Mouse (Mus musculus): ENCODE measurements around the gene Ssr3.
A peak's percentile ranks its signal among the peaks of the same experiment; 100 is the strongest.

The Ssr3 gene

DNA sequence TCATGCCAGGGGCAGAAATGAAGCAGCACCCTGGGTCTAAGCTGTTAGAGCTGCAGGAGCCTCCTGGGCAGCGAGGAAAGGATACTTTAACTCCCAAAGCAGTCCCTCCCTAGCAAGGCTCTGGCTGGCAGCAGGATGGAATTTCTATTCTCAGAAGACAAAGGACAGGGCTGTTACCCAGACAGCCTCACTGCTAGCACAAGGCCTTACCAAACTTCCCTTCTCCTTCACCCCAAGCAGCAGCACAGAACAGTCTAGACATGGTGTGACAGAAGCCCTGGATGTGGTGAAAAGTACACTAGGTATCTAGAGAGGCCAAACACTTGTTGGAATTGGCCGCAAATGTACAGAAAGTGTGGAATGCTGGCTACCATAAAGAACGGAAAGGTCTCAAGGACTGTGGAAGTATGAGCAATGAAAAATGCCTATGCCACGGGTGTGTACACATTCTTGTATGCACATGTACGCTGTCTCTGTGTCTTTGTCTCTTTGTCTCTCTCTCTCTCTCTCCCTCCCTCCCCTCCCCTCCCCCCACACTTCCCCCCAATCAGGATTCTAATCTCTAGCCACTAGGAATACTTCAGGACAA lies 18.7 kb downstream of the Ssr3 start:
- no peak for DNase-seq

DNA sequence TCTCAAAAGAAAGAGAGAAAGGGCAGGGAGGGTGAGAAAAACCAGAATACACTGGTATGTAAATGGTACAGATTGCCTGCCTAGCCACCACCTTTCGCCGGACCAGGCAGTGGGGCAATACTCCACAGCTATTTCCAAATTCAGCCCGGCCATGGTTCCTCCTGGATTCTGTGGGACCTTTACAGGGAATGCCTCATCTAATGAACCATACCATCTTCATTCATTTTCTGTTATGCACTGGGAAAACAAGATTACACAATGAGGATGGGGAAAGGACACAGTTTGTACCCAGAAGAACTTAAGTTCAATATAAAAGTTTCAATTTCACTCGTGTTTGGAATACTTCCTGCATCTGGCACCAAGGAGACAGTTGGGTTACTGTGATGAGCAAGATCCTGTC lies 19.9 kb downstream of the Ssr3 start:
- DNase-seq: no peak

DNA sequence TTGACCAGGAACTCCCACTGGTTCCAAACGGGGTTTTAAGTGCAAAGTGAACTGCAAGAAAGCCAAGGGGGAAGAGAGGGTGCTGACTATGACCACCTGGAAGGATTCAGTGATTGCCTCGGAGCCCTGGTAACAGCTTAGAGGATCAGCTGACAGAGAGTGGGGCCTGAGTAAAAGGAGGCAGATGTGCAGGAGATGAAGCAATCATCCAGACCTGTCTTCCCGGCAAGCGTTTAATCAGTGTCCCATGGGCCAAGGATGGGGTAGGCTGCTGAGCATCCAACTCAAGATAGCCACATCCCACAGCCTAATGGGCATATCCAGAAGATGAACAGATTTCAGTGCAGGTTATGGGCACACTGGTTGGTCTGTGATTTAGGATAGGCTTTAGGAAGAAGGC lies 24.5 kb downstream of the Ssr3 start:
- no peak for DNase-seq

DNA sequence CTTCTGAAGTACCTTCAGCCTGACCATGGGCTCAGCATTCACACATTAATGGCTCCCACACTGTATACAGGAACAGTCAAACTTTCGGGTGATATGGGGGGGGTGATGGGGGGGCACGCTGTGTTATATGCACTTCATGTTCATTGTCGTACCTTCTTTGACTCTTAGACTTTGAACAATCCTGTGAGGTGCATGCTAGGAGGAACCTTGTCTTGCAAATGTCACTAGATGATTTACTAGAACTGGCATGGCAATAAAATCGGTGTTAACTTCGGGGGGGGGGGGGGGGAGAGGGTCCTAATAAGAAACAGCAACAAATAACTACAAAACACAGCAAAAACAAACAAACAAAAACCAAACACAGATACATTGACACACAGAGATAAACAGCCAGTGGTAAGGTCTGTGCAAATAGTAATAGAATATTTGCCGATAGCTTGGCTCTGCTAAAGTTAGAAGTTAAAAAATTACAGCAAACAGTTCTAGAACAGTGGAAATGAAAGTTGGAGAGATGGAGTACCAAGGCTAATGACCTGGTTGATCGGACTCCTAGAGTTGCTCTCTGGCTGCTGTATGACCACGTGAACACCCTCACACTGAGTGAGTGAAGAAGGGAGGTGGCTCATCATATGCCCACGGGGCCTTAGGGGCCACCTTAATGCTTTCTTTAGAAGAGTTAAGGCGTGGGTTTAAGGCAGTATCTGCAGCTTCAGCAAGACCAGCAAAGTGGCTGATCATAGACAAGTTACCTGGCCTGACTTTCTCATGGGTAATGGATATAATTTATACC lies 26.3 kb downstream of the Ssr3 start:
- no peak for DNase-seq

DNA sequence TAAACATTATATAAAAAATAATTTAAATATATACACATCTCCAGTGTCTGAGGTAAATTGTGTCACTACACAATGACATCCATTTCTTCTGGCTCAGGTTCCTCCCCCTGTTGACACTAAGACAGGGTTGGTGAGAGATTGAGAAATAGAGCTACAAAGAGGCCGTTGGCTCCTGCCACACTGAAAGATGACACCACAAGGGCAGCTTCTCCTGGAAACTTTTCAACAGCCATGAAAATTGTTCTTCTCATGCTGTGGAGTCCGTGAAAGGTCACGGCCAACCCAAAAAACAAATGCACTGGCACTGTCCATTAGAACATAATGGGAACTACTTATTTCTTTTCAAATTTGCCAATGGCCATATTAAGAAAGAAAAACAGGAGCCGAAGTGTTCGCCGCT lies 27.2 kb downstream of the Ssr3 start:
- DNase-seq: no peak

DNA sequence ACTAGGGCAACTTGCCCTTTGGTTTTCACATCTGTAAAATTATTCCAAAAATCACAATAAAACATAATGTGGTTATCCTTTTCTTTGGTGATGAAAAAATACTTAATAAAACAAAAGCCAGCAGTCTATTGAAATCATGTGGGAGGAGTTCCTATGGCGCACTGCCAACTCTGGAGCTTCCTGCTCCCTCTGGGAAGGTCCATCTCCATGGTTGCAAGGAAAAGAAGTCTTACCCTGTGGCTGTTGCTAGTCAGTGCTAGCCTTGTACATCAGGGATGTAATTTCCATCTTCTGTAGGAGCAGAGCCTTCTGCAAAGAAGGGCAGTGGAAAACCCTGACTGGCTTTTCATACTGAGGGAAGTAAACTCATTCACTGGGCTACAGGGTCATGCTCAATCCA lies 29.0 kb downstream of the Ssr3 start:
- peak; percentile 42 to 45 for DNase-seq

DNA sequence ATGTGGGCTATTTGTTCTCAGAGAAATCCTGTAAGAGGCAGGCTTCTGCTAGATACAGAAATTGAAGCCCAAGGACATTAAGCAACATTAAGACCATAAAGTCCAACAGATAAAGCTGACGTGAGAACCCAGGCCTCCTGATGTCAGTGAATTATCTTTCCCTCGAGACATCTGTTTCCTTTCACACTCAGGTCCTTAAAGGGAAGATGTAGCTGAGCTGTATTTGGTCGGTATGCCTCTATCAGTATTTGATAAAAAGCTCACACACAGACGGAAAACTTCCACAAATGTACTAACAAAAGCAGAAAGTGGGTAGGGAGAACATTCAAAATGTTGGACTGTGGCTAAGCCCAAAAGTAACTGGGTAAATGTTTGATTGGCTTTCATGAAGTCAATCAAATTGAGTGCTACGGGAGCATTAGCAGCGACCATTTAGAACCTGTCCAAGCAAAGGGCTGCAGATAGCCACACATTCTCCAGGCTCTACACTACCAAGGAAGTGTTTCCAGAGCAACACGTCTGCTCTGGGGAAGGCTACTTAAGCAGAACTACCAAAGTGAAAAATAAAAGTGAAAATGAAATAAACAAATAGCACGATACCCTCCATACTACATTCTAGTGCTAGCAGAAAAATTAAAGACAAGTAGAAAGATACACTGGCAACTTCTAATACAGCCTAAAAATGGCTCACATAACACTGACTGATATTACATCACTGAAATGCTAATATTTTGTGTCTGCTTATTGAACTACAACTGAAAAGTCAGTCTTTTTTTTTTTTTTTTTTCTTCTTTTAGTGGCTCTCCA lies 32.1 kb downstream of the Ssr3 start:
- no peak for DNase-seq

DNA sequence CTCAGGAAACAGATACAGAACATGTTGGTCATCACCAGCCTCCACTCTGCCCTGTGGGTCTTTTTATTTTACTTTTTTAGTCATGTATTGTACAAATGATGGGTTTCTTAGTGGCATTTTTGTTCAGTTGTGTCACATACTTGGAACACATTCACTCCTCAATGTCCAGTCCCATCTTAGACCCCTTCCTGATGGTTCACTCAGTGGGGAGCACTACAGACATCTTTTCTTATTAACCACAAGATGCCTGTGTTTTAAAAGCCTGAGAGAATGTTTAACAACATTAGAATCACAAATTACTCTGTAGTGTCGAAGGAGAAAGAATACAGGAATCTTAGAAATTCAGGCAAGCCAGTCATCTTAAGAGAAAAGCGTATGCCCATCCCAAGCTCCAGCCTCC lies 33.6 kb downstream of the Ssr3 start:
- DNase-seq: no peak

DNA sequence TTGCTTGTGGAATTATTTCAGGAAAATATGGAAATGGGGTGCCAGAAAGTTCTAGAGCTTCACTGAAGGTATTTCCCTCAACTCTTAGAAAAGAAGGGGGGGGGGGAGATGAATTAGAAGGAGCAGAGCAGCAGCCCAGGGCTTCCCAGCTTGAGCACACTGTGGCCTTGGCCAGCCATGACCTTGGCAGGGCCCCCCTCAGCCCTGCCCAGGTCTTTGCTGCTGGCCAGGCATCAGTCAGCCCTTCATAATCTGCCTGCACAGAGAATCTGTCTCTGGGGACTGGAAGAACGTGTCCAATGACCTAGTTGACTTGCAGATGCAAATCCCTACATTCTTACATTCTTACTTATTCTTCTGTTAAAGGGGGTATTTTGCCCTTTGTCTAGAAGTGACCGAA lies 34.1 kb downstream of the Ssr3 start:
- no peak for DNase-seq

DNA sequence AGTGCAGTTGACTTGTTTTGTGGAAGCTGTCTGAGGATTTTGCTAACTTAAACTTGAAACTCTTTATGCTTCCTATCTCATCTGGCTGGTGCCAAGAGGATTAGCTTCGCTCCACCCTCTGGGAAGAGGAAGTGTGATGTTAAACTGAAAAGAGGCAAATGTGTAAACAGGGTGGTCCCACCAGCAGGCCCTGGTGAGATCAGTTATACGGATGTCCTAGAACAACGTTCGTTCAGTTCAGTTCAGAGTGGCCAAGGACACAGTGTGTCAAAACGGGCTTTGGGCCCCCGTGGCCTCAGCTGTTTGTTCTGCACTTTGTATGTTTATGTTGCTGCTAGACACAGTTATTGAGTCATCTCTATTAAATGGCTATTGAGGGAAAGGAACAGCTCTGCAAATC lies 36.9 kb downstream of the Ssr3 start:
- peak in 1 of 2 experiments; percentile 52 for DNase-seq

DNA sequence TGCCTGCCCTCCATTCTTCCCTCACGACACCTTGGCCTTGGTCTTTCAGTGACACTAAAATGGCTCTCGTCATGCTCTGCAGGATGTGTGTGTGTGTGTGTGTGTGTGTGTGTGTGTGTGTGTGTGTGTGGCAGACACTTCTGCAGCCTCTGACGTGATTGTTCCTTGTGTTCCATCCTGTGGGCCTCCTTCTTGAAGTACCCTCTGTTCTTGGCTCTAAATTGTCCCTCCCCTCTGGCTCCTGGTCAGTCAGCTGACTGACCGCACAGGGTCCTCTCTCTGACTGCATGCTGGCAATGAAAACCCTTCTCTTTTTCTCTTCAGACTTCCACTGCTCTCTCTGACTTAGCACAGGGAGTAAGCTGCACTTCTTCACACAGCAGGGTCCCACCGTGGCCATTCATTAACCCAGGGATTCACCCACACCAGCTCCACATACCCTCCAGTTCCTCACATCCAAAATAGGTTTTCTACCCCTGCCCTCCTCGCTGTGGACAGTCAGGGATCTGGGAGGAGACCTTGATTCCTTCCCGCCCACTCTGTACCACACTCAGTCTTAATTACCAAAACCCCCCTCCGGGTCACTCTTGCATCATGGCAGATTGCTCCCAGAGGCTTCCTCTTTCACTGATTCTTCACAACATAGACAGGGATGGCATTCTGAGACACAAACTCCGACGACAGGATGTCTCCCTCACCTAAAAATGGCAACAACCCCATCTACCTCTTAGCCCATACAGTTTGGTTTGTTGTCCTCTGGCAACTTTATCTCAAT lies 39.0 kb downstream of the Ssr3 start:
- no peak for DNase-seq

DNA sequence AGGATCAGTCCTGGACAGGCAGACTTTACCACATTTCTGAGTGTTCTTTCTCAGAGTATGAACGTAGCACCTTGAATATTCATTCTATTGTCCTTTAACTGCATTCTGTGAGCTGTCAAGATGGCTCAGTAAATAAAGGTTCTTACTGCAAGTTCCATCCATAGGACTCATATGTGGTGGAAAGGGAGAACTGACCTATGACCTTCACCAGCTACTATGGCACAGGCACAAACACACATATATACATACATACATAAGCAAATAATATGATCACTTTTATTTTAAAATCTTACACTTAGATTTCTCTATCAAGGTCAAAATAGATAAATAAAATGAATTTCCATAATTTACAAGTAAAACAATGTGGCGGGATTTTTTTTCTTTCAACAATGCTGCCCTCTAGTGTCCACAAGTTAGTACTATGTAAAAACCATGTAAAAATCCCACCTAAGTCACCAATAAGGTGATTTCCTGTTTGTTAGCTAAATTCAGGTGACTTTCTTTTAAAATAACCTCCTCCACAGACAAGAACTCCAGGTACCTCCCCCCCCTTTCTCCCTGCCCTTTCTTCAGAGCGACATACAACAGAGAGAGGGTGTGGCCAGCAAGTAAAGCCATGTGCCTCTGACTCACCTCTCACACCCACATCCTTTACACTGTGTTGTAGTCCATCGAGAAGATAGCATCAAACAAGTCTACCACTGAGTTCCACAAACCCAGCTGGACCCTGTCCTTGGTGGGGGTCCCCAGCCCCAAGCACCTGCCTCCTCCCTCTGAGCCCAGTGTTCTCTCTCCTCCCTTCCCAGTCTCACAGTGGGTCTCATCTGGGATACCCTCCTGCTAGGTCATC lies 39.9 kb downstream of the Ssr3 start:
- DNase-seq: no peak

DNA sequence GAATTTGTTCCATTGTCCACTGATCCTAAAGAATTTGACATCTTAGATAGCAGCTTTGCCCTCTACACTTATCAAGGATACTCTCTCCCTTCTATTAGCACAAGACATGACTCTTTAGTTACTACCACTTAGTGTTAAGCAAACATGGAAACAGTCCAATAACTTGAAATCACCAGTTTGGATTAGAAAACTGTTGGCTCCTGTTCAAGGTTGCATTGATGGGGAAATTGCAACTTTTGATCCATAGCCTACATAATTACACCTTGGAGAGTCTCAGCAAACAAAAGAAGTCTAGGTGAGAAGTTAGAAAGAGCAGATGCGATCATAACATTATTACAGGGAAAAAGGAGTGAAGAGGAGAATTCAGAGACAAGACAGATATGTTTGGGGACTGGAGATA lies 46.2 kb downstream of the Ssr3 start:
- no peak for DNase-seq

DNA sequence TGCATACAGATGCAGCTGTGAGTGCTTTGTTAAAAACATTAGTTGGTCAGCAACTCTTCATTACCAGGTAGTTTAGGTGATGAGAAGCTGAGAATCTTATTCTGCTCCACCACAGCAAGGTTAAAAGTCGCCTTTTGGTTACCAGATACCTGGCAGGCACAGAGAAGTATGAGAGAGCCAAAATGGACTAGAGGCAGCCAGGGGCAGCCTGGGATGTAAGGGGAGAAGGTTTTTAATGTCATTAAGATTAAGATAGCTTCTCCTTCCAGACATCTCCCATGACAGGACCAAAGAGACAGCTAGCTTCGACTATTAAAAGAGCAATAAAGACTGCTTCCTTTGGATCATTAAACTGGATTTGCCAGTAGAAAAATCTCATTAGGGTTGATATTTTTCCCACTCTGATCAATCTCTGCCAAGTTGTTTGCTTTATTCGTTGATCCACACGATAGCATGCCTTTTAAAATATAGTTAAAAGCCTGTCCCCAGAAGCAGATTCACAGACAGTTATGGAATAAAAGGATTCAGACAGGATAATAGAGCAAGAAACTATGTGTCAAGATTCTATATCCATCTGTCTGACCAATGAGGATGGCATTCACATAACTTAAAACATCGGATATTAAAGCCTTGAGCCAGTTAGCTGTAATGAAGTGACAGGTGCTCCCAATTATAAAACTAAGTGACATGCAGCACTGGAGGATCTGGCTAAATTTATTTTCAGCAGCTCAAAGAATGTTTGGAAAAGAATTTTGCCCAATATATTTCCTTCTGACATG lies 52.1 kb downstream of the Ssr3 start:
- DNase-seq: no peak

DNA sequence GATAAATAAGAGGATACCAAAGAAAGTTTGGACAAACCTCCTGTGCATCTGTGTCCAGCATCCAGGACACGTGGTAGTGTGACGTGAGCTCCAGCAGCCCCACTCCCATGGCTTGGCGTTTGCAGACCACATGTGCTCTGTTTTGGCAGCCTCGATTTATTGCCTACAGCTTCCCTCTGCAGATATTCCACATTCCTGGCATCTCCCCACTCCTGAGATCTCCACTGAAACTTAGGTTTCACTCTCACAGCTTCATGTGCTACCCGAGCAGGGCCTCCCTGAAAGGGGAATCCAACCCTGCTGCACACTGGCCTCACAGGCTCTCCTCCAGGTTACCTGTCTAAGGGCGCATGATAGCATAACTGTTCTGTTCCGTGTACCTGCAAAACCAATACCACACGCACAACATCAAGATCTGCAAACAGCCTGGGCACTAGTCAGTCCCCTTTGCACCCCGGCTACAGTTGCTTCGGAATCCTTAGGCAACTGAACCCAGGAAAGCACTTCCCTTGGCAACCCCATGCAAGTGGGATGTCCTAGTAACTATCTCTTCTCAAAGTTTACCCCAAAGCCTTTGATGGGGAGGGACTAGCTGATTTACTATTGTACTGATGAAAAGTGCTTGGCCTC lies 54.5 kb downstream of the Ssr3 start:
- DNase-seq: no peak
